Mouse (Mus musculus) bone marrow, adult 2 months (tissue): ENCODE measurements around the gene Arhgef3.

Experiments used
- CTCF ChIP-seq: fragments of 200-500 bp; IDR thresholded peaks from 2 replicates; pipeline ENCODE4 v1.5.1; 2011; ENCODE audit warnings: low read length, control low read depth; ENCODE audit not compliant: control insufficient read depth, insufficient read depth
- POLR2A ChIP-seq: fragments of 200-500 bp; IDR thresholded peaks from 2 replicates; pipeline ENCODE4 v1.6.1; 2011; ENCODE audit warnings: low read depth, mild to moderate bottlenecking, control low read depth, low read length, borderline replicate concordance; ENCODE audit not compliant: control insufficient read depth

DNA sequence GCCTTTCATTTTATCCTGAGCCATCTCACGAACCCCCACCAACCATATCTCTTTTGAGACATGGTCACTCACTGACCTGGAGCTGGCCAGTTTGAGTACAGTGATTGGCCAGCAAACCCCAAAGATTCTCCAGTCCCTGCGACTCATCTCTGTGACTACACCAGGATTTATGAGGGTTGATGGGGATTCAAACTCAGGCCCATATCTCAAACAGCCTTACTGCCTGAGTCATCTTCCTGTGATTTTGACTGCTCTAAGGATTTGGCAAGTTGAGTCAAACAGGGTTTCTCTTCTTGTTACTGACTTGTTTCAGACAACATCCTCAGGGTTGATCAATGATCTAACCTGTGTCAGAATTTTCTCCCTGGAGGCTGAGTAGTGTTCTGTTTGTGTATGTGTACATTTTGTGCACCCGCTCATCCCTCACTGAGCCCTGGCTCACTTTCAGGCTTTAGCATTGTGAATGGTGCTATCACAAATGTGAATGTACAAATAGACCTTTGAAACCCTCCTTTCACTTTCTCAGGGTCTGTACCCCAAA lies 124.9 kb downstream of the Arhgef3 start:
- TF ChIP-seq CTCF (no peak), POLR2A (no peak)
